Mouse (Mus musculus) midbrain, embryonic 11.5 days (tissue): Measurements from ENCODE around the gene Col24a1. TPM values are rescaled to one million over a fixed set of nuclear protein-coding genes. Genes with fewer than 3 reads are reported as not detected.

Source experiments
- ATAC-seq: fragments of 200-750 bp; cut with Nextera tagmentation; 2 replicates; pipeline ENCODE4 v1.8.0; 2017; ENCODE audit warnings: moderate TSS enrichment, moderate library complexity; ENCODE audit not compliant: low FRiP score
- DNase-seq: peaks from one replicate; pipeline ENCODE4 v3.0.0; 2015; ENCODE audit warnings: low spot score; ENCODE audit errors: missing footprints
- H3K27ac ChIP-seq: fragments of 300-500 bp; sonication (generic); 2 replicates; pipeline ENCODE4 v1.5.1; 2014; ENCODE audit warnings: low read depth, low read length
- H3K27me3 ChIP-seq: fragments of 300-500 bp; sonication (generic); 2 replicates; pipeline ENCODE4 v1.6.1; 2014; ENCODE audit warnings: mild to moderate bottlenecking, low read length, moderate library complexity, mixed read lengths; ENCODE audit not compliant: control insufficient read depth, insufficient read depth
- H3K36me3 ChIP-seq: fragments of 300-500 bp; sonication (generic); 2 replicates; pipeline ENCODE4 v1.6.1; 2014; ENCODE audit warnings: mild to moderate bottlenecking, low read length, moderate library complexity, mixed read lengths; ENCODE audit not compliant: control insufficient read depth, insufficient read depth
- H3K4me1 ChIP-seq: fragments of 300-500 bp; sonication (generic); 2 replicates; pipeline ENCODE4 v1.6.1; 2014; ENCODE audit warnings: low read length; ENCODE audit not compliant: control insufficient read depth, insufficient read depth
- H3K4me2 ChIP-seq: fragments of 300-500 bp; sonication (generic); 2 replicates; pipeline ENCODE4 v1.6.1; 2014; ENCODE audit warnings: mild to moderate bottlenecking, moderate library complexity
- H3K4me3 ChIP-seq: fragments of 300-500 bp; sonication (generic); 2 replicates; pipeline ENCODE4 v1.5.1; 2014; ENCODE audit warnings: low read depth, low read length
- H3K9ac ChIP-seq: fragments of 300-500 bp; sonication (generic); 2 replicates; pipeline ENCODE4 v1.6.1; 2014; ENCODE audit warnings: low read length
- H3K9me3 ChIP-seq: fragments of 300-500 bp; sonication (generic); 2 replicates; pipeline ENCODE4 v1.6.1; 2016; ENCODE audit warnings: low read length; ENCODE audit not compliant: control insufficient read depth
- WGBS: fragments of 180-500 bp; shearing (Covaris S2); extraction: QIAGEN DNeasy Blood & Tissue Kit; methylation state at CpG from one replicate; pipeline ENCODE4 v1.1.7; 2014; 5-methylcytosine and 5-hydroxymethylcytosine counted together
- polyA plus RNA-seq: library from polyadenylated mRNA; unstranded; fragments of >200 nt; fragmentation: Nextera tagmentation; extraction: Ambion mirVana; gene quantifications from 2 replicates; pipeline ENCODE4 v1.2.1, GENCODE M21; 2014

Gene Col24a1
- polyA plus RNA-seq, 1 experiment from 2014 or later, result 0.38 TPM

GRCm38 (mm10) chr3:145554388-145554787 lies 262.1 kb downstream of the Col24a1 start:
- DNase-seq (no peak), ATAC-seq (no peak)
- no peak overlapping the region for H3K27ac ChIP-seq
- no peaks in the 10 kb centered on the region for H3K27me3 ChIP-seq
- no peak overlapping the region for H3K4me2 ChIP-seq
- 83% methylated on average over 2 of the region's 2 CpGs for WGBS
- H3K9ac ChIP-seq, result no peak overlapping the region
- H3K4me1 ChIP-seq, result no peaks in the 10 kb centered on the region
- H3K4me3 ChIP-seq, result no peak overlapping the region
- H3K36me3 ChIP-seq, result no peaks in the 10 kb centered on the region
- no peaks in the 10 kb centered on the region for H3K9me3 ChIP-seq

DNA sequence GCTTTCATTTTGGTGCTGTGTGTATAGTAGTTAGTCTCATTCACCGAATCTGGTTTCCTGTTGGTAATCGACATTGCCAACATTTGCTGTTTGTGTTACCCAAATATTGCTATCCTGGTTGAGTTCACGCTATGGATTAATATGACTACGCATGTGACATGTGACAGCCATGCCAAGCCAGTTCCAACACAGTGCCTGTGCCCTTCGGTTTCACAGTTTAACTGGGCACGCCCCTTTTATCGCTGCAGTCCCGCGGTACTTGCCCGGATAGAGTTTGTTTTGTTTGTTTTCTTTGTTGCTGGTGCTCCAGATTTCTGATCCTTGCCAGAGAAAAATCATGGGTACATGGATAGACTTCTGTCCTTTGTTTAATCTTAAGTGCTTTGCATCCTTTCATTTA lies 263.9 kb downstream of the Col24a1 start:
- Histone ChIP-seq H3K27me3 (no peaks in the 10 kb centered on the region), H3K4me1 (no peaks in the 10 kb centered on the region), H3K27ac (no peak overlapping the region), H3K4me3 (no peak overlapping the region), H3K4me2 (no peak overlapping the region), H3K9me3 (no peaks in the 10 kb centered on the region), H3K36me3 (no peaks in the 10 kb centered on the region), H3K9ac (no peak overlapping the region)
- ATAC-seq (no peak), DNase-seq (no peak)
- WGBS, result 94% methylated on average over 10 of the region's 10 CpGs

DNA sequence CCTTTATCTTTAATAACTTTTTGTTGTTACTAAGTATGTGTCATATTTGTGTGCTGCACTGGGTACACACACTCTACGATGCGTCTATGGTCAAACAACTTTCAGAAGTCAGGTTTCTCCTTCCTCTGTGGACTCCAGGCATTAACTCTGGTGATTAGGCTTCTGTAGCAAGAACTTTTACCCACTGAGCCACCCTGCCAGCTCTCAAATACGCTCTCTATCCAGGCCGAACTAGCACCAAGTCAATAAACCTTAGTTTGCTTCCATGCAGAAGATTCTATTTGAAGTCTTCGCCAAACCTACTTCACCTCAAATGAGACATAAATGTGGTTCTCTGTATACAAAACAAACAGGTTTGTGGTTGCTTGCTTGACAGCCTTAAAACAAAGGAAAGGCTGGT lies 267.4 kb downstream of the Col24a1 start:
- Histone ChIP-seq H3K9me3 (no peaks in the 10 kb centered on the region), H3K27me3 (no peaks in the 10 kb centered on the region), H3K4me1 (no peaks in the 10 kb centered on the region), H3K4me2 (no peak overlapping the region), H3K27ac (no peak overlapping the region), H3K9ac (no peak overlapping the region), H3K4me3 (no peak overlapping the region), H3K36me3 (no peaks in the 10 kb centered on the region)
- DNase-seq, result no peak
- 92% methylated on average over 5 of the region's 5 CpGs for WGBS
- no peak for ATAC-seq

GRCm38 (mm10) chr3:145560117-145560516 lies 267.8 kb downstream of the Col24a1 start:
- H3K4me2 ChIP-seq, result no peak overlapping the region
- DNase-seq (no peak), ATAC-seq (no peak)
- no peaks in the 10 kb centered on the region for H3K27me3 ChIP-seq
- no peaks in the 10 kb centered on the region for H3K36me3 ChIP-seq
- 89% methylated on average over 4 of the region's 4 CpGs for WGBS
- H3K4me1 ChIP-seq, result no peaks in the 10 kb centered on the region
- H3K9ac ChIP-seq, result no peak overlapping the region
- H3K4me3 ChIP-seq, result no peak overlapping the region
- no peak overlapping the region for H3K27ac ChIP-seq
- no peaks in the 10 kb centered on the region for H3K9me3 ChIP-seq

GRCm38 (mm10) chr3:145574468-145574867 lies 282.2 kb downstream of the Col24a1 start:
- no peak for ATAC-seq

DNA sequence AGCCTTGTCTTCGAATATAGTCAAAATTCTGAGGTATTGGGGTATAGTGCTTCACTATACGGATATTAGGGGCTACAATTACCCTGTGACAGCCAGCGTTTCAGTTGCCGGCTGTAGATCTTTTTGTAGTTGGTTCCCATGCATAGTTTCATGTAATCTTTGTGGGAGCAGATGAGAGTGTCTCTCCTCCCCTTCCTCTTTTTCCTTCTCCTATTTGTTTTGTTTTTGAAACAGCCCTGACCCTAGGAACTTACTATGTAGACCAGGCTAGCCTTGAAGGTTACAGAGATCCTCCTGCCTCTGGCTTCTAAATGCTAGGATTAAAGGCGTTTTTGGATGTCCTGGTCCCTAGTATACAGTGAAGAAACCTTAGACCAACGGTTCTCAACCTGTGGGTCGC lies 283.1 kb downstream of the Col24a1 start:
- Histone ChIP-seq H3K4me2 (peak overlapping the region; percentile 86; the same call in 1 of the 2 replicates), H3K4me3 (peak overlapping the region; percentile 73; the same call in 1 of the 2 replicates), H3K9ac (no peak overlapping the region), H3K27me3 (no peaks in the 10 kb centered on the region), H3K27ac (no peak overlapping the region), H3K4me1 (peaks cover 8% of the 10 kb centered on the region), H3K36me3 (peaks cover 10% of the 10 kb centered on the region; the same call in 1 of the 2 replicates), H3K9me3 (no peaks in the 10 kb centered on the region)
- 83% methylated on average over 7 of the region's 7 CpGs for WGBS
- DNase-seq, result no peak
- ATAC-seq, result peak; percentile 17; the same call in 1 of the 2 replicates

More at GRCm38 (mm10) chr3:145574468-145574867, 282.2 kb downstream of the Col24a1 start:
- DNase-seq, result no peak
- Histone ChIP-seq H3K4me1 (peaks cover 8% of the 10 kb centered on the region), H3K9me3 (no peaks in the 10 kb centered on the region), H3K36me3 (peaks cover 10% of the 10 kb centered on the region; the same call in 1 of the 2 replicates), H3K4me2 (no peak overlapping the region), H3K9ac (no peak overlapping the region), H3K4me3 (no peak overlapping the region), H3K27me3 (no peaks in the 10 kb centered on the region), H3K27ac (no peak overlapping the region)
- 88% methylated on average over 3 of the region's 3 CpGs for WGBS

GRCm38 (mm10) chr3:145575743-145576481 lies 283.6 kb downstream of the Col24a1 start, which contains the start of gene Znhit6:
Znhit6 (plus strand) TSS chr3:145576205.
- WGBS, result 6% methylated on average over 37 of the region's 37 CpGs
- Histone ChIP-seq H3K9me3 (no peaks in the 10 kb centered on the region), H3K36me3 (peaks cover 10% of the 10 kb centered on the region; the same call in 1 of the 2 replicates), H3K9ac (peak within 1 kb of the TSS; percentile 78), H3K4me3 (peak within 1 kb of the TSS; percentile 73), H3K4me1 (peaks cover 8% of the 10 kb centered on the region), H3K4me2 (peak within 1 kb of the TSS; percentile 86), H3K27me3 (no peaks in the 10 kb centered on the region), H3K27ac (0 out of 2 replicates have a peak within 1 kb of the TSS, but pooled peaks have one; percentile 5)
- peak; percentile 92 for ATAC-seq
- DNase-seq, result peak; percentile 99

- H3K27ac ChIP-seq, result 0 out of 2 replicates have a peak overlapping the region, but pooled peaks have one; percentile 5
- H3K9ac ChIP-seq, result peak overlapping the region; percentile 78
- peaks cover 8% of the 10 kb centered on the region for H3K4me1 ChIP-seq
- no peaks in the 10 kb centered on the region for H3K9me3 ChIP-seq
- H3K4me2 ChIP-seq, result peak overlapping the region; percentile 86
- peaks cover 10% of the 10 kb centered on the region; the same call in 1 of the 2 replicates for H3K36me3 ChIP-seq
- no peak for DNase-seq
- WGBS, result under 1% methylated on average over 11 of the region's 11 CpGs
- no peaks in the 10 kb centered on the region for H3K27me3 ChIP-seq
- no peak for ATAC-seq
- peak overlapping the region; percentile 73 for H3K4me3 ChIP-seq
These were observed 284.2 kb downstream of the Col24a1 start for GRCm38 (mm10) chr3:145576482-145576822.

DNA sequence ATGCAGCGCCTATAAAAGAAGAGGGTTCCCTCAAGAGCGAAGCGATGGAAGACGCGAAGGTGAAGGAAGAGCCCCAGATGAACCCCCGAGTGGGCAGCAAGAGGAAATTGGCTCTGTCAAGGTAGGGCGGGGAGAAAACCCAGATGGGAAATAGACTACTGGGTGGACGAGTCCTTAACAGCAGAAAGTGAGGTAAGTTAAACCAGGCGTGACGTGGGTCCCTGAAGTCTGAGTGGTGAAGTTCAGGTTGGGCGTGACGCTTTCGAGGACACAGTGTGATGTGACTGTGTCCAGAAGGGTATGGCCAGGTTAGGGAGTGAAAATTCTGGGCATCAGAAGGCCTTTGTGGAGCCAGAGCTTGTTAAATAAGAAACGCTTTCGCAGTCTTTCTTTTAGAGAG lies 284.6 kb downstream of the Col24a1 start:
- WGBS, result 30% methylated on average over 15 of the region's 15 CpGs
- peak; percentile 2; the same call in 1 of the 2 replicates for ATAC-seq
- no peak for DNase-seq
- peak overlapping the region; percentile 78 for H3K9ac ChIP-seq
- H3K4me1 ChIP-seq, result peaks cover 8% of the 10 kb centered on the region
- H3K36me3 ChIP-seq, result peaks cover 10% of the 10 kb centered on the region; the same call in 1 of the 2 replicates
- peak overlapping the region; percentile 73 for H3K4me3 ChIP-seq
- H3K27me3 ChIP-seq, result no peaks in the 10 kb centered on the region
- peak overlapping the region; percentile 86 for H3K4me2 ChIP-seq
- H3K27ac ChIP-seq, result no peak overlapping the region
- H3K9me3 ChIP-seq, result no peaks in the 10 kb centered on the region
